Mouse (Mus musculus): ENCODE data around the gene Sgcb. TPM values are rescaled to one million over a fixed set of nuclear protein-coding genes. Genes with fewer than 3 reads are reported as not detected.
"Not testable (repeated sequence)": the region's sequence is repeated elsewhere in the genome, so short reads cannot be mapped to it uniquely, and the experiment has no call there.

Sgcb gene
- total RNA-seq, 2 experiments from 2014 or later, result 44.5 to 44.6 TPM

- intact Hi-C loops (cut with DNase I), result no loop called here
- peak; percentile 28 for DNase-seq
Observed at GRCm38 (mm10) chr5:73585212-73586115, 62.1 kb downstream of the Sgcb start.

DNA sequence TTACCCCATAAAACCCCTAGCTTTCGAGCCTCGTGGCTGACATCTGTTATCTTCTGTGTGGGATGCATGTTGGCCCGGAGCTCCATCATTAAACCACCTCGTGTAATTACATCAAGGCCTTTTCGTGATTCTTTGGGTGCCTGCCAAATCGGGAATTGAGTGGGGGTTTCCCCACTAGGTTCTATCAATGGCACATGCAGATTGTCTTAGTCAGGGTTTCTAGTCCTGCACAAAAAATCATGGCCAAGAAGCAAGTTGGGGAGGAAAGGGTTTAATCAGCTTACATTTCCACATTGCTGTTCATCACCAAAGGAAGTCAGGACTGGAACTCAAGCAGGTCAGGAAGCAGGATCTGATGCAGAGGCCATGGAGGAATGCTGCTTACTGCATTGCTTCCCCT is 63.6 kb downstream of the Sgcb start:
- DNase-seq; intact Hi-C loops (cut with DNase I): not testable (repeated sequence)

Other genes with a start within 250 kb of the Sgcb start
- gene Cwh43, start 241.7 kb downstream of the Sgcb start, total RNA-seq (2021), result 1 to 10 TPM; 3.5 to 4.2 TPM
- 10 to 100 TPM; 68.2 to 72.1 TPM for gene Dcun1d4, start 166.8 kb downstream of the Sgcb start, total RNA-seq (2021)
- gene Lrrc66, start 15.3 kb downstream of the Sgcb start, total RNA-seq (2021), result under 1 TPM in 1 of 2 experiments, not detected in 1; 0.12 TPM
- 1 to 10 TPM; 1.3 to 1.7 TPM for gene Spata18, start 3.6 kb upstream of the Sgcb start, total RNA-seq (2021)